Mouse (Mus musculus) forebrain, embryonic 15.5 days (tissue): ENCODE data around the gene Sgms2. TPM values are rescaled to one million over a fixed set of nuclear protein-coding genes. Genes with fewer than 3 reads are reported as not detected.
A peak's percentile ranks its signal among the peaks of the same experiment; 100 is the strongest.

ENCODE experiments used
- ATAC-seq: fragments of 200-750 bp; cut with Nextera tagmentation; replicated peaks from 2 replicates; pipeline ENCODE4 v1.8.0; 2017; ENCODE audit warnings: mild to moderate bottlenecking, moderate TSS enrichment, moderate library complexity
- H3K27ac ChIP-seq: fragments of 300-500 bp; sonication (generic); replicated peaks from 2 replicates; pipeline ENCODE4 v1.5.1; 2015; ENCODE audit warnings: mild to moderate bottlenecking, inconsistent platforms
- H3K27me3 ChIP-seq: fragments of 300-500 bp; sonication (generic); 2 replicates; pipeline ENCODE4 v1.6.1; 2015; ENCODE audit warnings: inconsistent platforms
- H3K36me3 ChIP-seq: fragments of 300-500 bp; sonication (generic); 2 replicates; pipeline ENCODE4 v1.6.1; 2015; ENCODE audit warnings: mild to moderate bottlenecking, inconsistent platforms
- H3K4me1 ChIP-seq: fragments of 300-500 bp; sonication (generic); 2 replicates; pipeline ENCODE4 v1.6.1; 2015; ENCODE audit warnings: inconsistent platforms
- H3K4me2 ChIP-seq: fragments of 300-500 bp; sonication (generic); replicated peaks from 2 replicates; pipeline ENCODE4 v1.6.1; 2015; ENCODE audit warnings: mild to moderate bottlenecking, inconsistent platforms
- H3K4me3 ChIP-seq: fragments of 300-500 bp; sonication (generic); 2 replicates; pipeline ENCODE4 v1.5.1; 2015; ENCODE audit warnings: mild to moderate bottlenecking, inconsistent platforms
- H3K9ac ChIP-seq: fragments of 300-500 bp; sonication (generic); replicated peaks from 2 replicates; pipeline ENCODE4 v1.6.1; 2015; ENCODE audit warnings: mild to moderate bottlenecking, inconsistent platforms
- H3K9me3 ChIP-seq: fragments of 300-500 bp; sonication (generic); 2 replicates; pipeline ENCODE4 v1.6.1; 2016; ENCODE audit warnings: inconsistent platforms
- WGBS: fragments of 180-500 bp; shearing (Covaris S2); methylation state at CpG from one replicate; pipeline ENCODE4 v1.1.7; 2015; ENCODE audit warnings: mixed read lengths; 5-methylcytosine and 5-hydroxymethylcytosine counted together
- polyA plus RNA-seq: library from polyadenylated mRNA; unstranded; fragments of >200 nt; fragmentation: Nextera tagmentation; extraction: Ambion mirVana; gene quantifications from 2 replicates; pipeline ENCODE4 v1.2.1, GENCODE M21; 2015

Gene Sgms2
- 0.47 and 1.1 TPM in 2 replicates for polyA plus RNA-seq

DNA sequence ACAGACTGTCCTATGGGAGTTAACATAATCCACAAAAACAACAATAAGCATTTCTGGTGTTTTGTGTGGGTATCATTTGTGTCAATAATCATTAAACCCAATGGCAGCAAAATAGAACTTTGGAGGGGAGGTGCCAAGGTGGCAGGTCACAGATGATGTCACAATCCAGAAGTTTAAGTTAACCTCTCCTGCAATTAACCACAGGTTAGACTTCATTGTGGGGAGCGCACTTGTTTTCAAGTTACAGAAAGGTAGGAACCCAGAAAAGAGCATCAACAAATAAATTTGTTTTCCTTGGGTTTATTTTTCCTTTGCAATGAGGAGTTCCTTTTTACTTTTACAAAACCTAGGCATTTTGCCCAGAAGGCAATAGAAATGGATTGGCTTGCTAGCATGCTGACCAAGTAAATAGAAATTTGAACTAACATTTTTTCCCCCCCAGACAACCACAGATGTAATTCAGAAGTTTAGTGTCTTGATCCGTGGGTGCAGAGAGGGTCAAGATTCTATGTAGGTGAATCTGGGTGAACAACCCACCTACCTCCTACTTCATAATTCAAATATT is at the start of gene Sgms2:
Gene Sgms2 (minus strand): TSS at position 51 of the 565 bp plus-strand sequence.
- Histone ChIP-seq H3K4me3 (peak within 1 kb of the TSS; percentile 82), H3K36me3 (no peaks in the 10 kb centered on the region), H3K9me3 (no peaks in the 10 kb centered on the region), H3K27ac (no peak within 1 kb of the TSS), H3K9ac (peak within 1 kb of the TSS; percentile 76), H3K4me2 (peak within 1 kb of the TSS; percentile 99), H3K27me3 (peaks cover 25% of the 10 kb centered on the region), H3K4me1 (peaks cover 15% of the 10 kb centered on the region)
- no peak for ATAC-seq
- WGBS = 87% methylated on average over 2 of the region's 2 CpGs

GRCm38 (mm10) chr3:131525229-131525628 is 34.0 kb upstream of the Sgms2 start:
- no peak for ATAC-seq
- Histone ChIP-seq H3K27ac (no peak overlapping the region), H3K27me3 (no peaks in the 10 kb centered on the region), H3K4me3 (no peak overlapping the region), H3K4me1 (no peaks in the 10 kb centered on the region), H3K9me3 (no peaks in the 10 kb centered on the region), H3K36me3 (no peaks in the 10 kb centered on the region), H3K4me2 (no peak overlapping the region), H3K9ac (no peak overlapping the region)
- WGBS = 89% methylated on average over 3 of the region's 3 CpGs

GRCm38 (mm10) chr3:131524779-131525178 is 33.6 kb upstream of the Sgms2 start:
- Histone ChIP-seq H3K4me3 (no peak overlapping the region), H3K4me2 (no peak overlapping the region), H3K27me3 (no peaks in the 10 kb centered on the region), H3K36me3 (no peaks in the 10 kb centered on the region), H3K27ac (no peak overlapping the region), H3K9me3 (no peaks in the 10 kb centered on the region), H3K4me1 (no peaks in the 10 kb centered on the region), H3K9ac (no peak overlapping the region)
- no peak for ATAC-seq
- 19% methylated on average over 11 of the region's 11 CpGs for WGBS

DNA sequence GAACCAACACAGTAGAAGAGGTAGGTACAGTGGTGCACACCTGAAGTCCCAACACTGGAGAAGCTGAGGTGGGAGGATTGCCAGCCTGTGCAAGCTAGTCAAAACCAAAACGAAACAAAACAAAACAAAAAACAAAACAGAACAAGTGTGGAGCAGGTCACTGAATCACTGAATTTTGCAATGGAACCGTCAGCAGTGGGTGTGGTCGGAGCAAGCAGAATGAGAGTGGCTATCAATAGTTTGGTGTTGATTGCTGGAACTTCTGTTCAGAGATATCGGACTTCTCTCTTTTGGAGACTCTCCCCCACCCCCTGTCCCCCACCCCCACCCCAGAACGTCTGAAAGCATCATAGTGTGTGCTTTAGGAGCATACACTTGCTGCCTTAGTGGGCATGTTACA is 33.0 kb upstream of the Sgms2 start:
- no peak overlapping the region for H3K27ac ChIP-seq
- no peak overlapping the region for H3K9ac ChIP-seq
- H3K4me3 ChIP-seq = no peak overlapping the region
- no peak for ATAC-seq
- 76% methylated on average over 5 of the region's 5 CpGs for WGBS
- H3K4me2 ChIP-seq = no peak overlapping the region
- no peaks in the 10 kb centered on the region for H3K4me1 ChIP-seq
- no peaks in the 10 kb centered on the region for H3K27me3 ChIP-seq
- no peaks in the 10 kb centered on the region for H3K9me3 ChIP-seq
- no peaks in the 10 kb centered on the region for H3K36me3 ChIP-seq

- Histone ChIP-seq H3K4me2 (no peak overlapping the region), H3K27ac (no peak overlapping the region), H3K4me3 (no peak overlapping the region), H3K9me3 (no peaks in the 10 kb centered on the region), H3K27me3 (no peaks in the 10 kb centered on the region), H3K9ac (no peak overlapping the region), H3K4me1 (no peaks in the 10 kb centered on the region), H3K36me3 (no peaks in the 10 kb centered on the region)
- 66% methylated on average over 9 of the region's 9 CpGs for WGBS
- 0 out of 2 replicates have a peak, but pooled peaks have one; percentile 41 for ATAC-seq
Observed at GRCm38 (mm10) chr3:131523749-131524148, 32.5 kb upstream of the Sgms2 start.

DNA sequence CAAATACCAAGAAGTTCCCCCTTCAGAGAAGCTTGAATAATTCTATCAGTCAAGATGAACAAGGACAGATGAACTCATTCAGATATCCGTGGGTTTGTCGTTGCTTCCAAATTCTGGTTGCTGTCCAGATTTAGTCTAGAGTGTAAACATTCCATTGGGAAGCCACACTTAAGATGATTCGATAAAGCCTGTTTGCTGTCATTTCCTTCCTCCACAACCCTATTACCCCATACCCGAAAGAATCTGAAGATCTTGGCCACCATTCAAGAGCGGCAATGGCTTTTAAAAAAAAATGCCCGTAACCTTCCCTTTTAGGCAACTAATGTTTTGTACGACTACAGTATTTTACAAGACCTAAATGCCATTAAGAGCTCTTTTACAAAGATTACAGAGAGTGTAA is 31.0 kb upstream of the Sgms2 start:
- Histone ChIP-seq H3K27ac (no peak overlapping the region), H3K4me1 (no peaks in the 10 kb centered on the region), H3K36me3 (no peaks in the 10 kb centered on the region), H3K9ac (no peak overlapping the region), H3K9me3 (no peaks in the 10 kb centered on the region), H3K4me2 (no peak overlapping the region), H3K4me3 (no peak overlapping the region), H3K27me3 (no peaks in the 10 kb centered on the region)
- no peak for ATAC-seq
- 77% methylated on average over 7 of the region's 7 CpGs for WGBS

- H3K27me3 ChIP-seq = no peaks in the 10 kb centered on the region
- no peaks in the 10 kb centered on the region for H3K9me3 ChIP-seq
- ATAC-seq = no peak
- H3K9ac ChIP-seq = no peak overlapping the region
- H3K4me1 ChIP-seq = no peaks in the 10 kb centered on the region
- H3K4me2 ChIP-seq = no peak overlapping the region
- no peaks in the 10 kb centered on the region for H3K36me3 ChIP-seq
- 53% methylated on average over 4 of the region's 4 CpGs for WGBS
- H3K4me3 ChIP-seq = no peak overlapping the region
- no peak overlapping the region for H3K27ac ChIP-seq
Observed at GRCm38 (mm10) chr3:131521206-131521605, 30.0 kb upstream of the Sgms2 start.

DNA sequence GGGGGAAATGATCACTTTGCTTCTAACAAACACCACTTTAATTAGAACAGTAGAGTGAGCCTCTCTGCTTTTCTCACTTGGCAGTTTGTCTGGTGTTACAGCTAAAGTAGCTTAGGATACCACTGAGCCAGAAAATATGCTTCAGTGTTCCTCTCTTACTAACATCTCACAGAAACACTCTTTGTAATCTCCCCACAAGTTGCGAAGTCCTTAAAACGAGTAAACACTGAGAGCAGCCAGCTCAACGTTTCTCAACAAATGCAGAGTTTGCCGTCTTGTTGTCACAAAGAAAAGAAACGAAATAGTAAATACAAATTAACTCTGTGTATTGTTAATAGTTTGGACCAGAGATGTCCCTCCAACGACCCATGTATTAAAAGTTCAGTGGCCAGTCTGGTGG is 26.5 kb upstream of the Sgms2 start:
- no peak for ATAC-seq
- no peak overlapping the region for H3K27ac ChIP-seq
- no peak overlapping the region for H3K4me3 ChIP-seq
- no peak overlapping the region for H3K9ac ChIP-seq
- H3K9me3 ChIP-seq = no peaks in the 10 kb centered on the region
- no peaks in the 10 kb centered on the region for H3K4me1 ChIP-seq
- no peaks in the 10 kb centered on the region for H3K36me3 ChIP-seq
- H3K27me3 ChIP-seq = no peaks in the 10 kb centered on the region
- WGBS = 46% methylated on average over 6 of the region's 6 CpGs
- no peak overlapping the region for H3K4me2 ChIP-seq

DNA sequence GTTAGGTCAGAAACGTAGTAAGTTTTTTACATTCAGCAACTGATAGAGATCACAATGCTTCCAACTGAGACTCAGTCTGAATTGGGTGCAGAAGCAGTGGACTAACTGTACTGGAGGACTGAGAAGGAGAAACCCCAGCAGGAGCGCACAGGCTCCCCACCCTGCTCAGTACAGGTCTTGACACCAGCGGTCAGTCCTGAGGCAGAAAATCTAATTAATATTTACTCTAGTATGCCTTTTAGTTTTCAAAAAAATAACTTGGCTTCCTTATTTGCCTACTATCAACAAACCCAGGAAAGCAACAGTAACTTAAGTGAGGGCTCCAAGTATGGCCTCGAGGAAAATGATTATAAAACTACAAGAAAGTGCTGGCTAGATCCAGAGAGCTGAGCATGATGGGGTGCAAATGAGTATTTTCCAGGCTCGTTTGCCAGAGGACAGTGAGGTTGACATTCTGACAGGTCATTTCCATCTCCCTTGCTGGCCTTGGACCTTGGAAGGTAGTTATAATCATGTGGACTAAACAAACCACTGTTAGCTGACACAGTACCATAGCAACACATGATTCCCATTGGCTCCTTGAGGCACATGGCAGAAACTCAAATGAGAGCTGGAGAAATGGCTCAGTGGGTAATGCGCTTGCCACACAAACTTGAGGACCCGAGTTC is 25.3 kb upstream of the Sgms2 start:
- no peaks in the 10 kb centered on the region for H3K36me3 ChIP-seq
- H3K4me1 ChIP-seq = no peaks in the 10 kb centered on the region
- no peak overlapping the region for H3K9ac ChIP-seq
- 86% methylated on average over 7 of the region's 7 CpGs for WGBS
- H3K27ac ChIP-seq = no peak overlapping the region
- no peak overlapping the region for H3K4me2 ChIP-seq
- no peaks in the 10 kb centered on the region for H3K27me3 ChIP-seq
- H3K9me3 ChIP-seq = no peaks in the 10 kb centered on the region
- H3K4me3 ChIP-seq = no peak overlapping the region
- no peak for ATAC-seq

DNA sequence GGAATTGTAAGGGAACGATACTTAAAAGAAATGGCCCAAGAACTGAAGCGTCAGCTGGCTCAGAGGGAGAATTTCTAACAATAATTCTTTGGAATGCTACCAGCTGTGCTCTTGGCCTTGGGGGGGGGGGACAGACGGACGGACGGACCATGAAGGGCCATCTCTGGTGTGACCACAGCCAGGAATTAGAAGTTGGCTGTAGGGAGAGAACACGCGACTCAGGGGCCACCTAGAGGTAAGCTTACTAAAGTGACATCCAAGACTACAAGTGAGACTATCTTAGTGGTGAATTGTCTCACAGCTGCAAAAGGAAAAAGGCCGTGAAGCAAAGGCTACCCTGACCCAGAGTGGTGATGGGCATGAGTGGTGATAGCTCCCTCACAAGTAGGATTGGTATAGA is 20.4 kb upstream of the Sgms2 start:
- WGBS = 75% methylated on average over 8 of the region's 8 CpGs
- Histone ChIP-seq H3K9ac (no peak overlapping the region), H3K9me3 (no peaks in the 10 kb centered on the region), H3K4me2 (no peak overlapping the region), H3K4me1 (no peaks in the 10 kb centered on the region), H3K27ac (no peak overlapping the region), H3K4me3 (no peak overlapping the region), H3K36me3 (no peaks in the 10 kb centered on the region), H3K27me3 (no peaks in the 10 kb centered on the region)
- no peak for ATAC-seq

DNA sequence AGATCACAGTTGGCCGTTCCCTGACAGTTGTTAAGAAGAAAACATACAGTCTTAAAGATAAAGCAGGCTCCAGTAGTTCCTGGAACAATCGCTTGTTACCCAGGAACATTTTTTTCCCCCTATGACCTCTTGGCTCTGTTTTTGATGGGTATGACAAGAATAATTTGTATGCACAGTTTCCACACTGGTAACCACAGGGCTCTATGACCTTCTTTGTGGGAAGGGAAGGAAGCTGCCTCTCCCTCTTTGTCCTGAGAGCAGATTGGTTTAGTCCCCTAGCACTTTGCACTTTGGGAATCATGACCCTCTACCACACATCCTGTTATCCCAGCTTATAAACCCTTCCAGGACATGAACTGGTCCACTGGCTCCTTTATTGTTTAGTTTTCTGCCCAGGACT is 16.8 kb upstream of the Sgms2 start:
- Histone ChIP-seq H3K4me1 (no peaks in the 10 kb centered on the region), H3K9ac (no peak overlapping the region), H3K36me3 (no peaks in the 10 kb centered on the region), H3K27me3 (no peaks in the 10 kb centered on the region), H3K4me3 (no peak overlapping the region), H3K9me3 (no peaks in the 10 kb centered on the region), H3K4me2 (no peak overlapping the region), H3K27ac (no peak overlapping the region)
- no peak for ATAC-seq
- 82% methylated on average over 2 of the region's 2 CpGs for whole genome bisulfite sequencing

- no peaks in the 10 kb centered on the region for H3K4me1 ChIP-seq
- no peaks in the 10 kb centered on the region for H3K36me3 ChIP-seq
- H3K27me3 ChIP-seq = no peaks in the 10 kb centered on the region
- no peak overlapping the region for H3K27ac ChIP-seq
- H3K4me3 ChIP-seq = no peak overlapping the region
- no peaks in the 10 kb centered on the region for H3K9me3 ChIP-seq
- no peak overlapping the region for H3K4me2 ChIP-seq
- WGBS = 91% methylated on average over 14 of the region's 14 CpGs
- no peak for ATAC-seq
- no peak overlapping the region for H3K9ac ChIP-seq
Observed at GRCm38 (mm10) chr3:131504595-131505223, 13.5 kb upstream of the Sgms2 start.
